Mouse (Mus musculus) intestine, embryonic 14.5 days (tissue): Measurements from ENCODE around the gene Myh6. TPM values are rescaled to one million over a fixed set of nuclear protein-coding genes. Genes with fewer than 3 reads are reported as not detected.

Experiments used
- ATAC-seq: fragments of 200-750 bp; cut with Nextera tagmentation; replicated peaks from 2 replicates; pipeline ENCODE4 v1.8.0; 2017; ENCODE audit warnings: low read depth, moderate number of reproducible peaks, moderate TSS enrichment, moderate library complexity; ENCODE audit not compliant: low FRiP score, low TSS enrichment
- DNase-seq: peaks from one replicate; pipeline ENCODE4 v3.0.0-alpha.2; 2018; ENCODE audit warnings: low spot score
- H3K27ac ChIP-seq: fragments of 300-500 bp; sonication (generic); 2 replicates; pipeline ENCODE4 v1.5.1; 2014; ENCODE audit warnings: low read depth, mild to moderate bottlenecking, control low read depth
- H3K27me3 ChIP-seq: fragments of 300-500 bp; sonication (generic); replicated peaks from 2 replicates; pipeline ENCODE4 v1.6.1; 2014; ENCODE audit warnings: low read length, control low read depth; ENCODE audit not compliant: control insufficient read depth, insufficient read depth
- H3K36me3 ChIP-seq: fragments of 300-500 bp; sonication (generic); 2 replicates; pipeline ENCODE4 v1.6.1; 2014; ENCODE audit warnings: low read length, control low read depth; ENCODE audit not compliant: control insufficient read depth, insufficient read depth
- H3K4me1 ChIP-seq: fragments of 300-500 bp; sonication (generic); replicated peaks from 2 replicates; pipeline ENCODE4 v1.6.1; 2014; ENCODE audit warnings: low read length, control low read depth, mixed read lengths; ENCODE audit not compliant: control insufficient read depth, insufficient read depth
- H3K4me2 ChIP-seq: fragments of 300-500 bp; sonication (generic); 2 replicates; pipeline ENCODE4 v1.6.1; 2014; ENCODE audit warnings: low read length
- H3K4me3 ChIP-seq: fragments of 300-500 bp; sonication (generic); 2 replicates; pipeline ENCODE4 v1.5.1; 2014; ENCODE audit warnings: low read depth, low read length, control low read depth, mixed read lengths
- H3K9ac ChIP-seq: fragments of 300-500 bp; sonication (generic); 2 replicates; pipeline ENCODE4 v1.6.1; 2014; ENCODE audit warnings: mild to moderate bottlenecking, low read length
- H3K9me3 ChIP-seq: fragments of 300-500 bp; sonication (generic); 2 replicates; pipeline ENCODE4 v1.6.1; 2016; ENCODE audit warnings: low read length, control low read depth; ENCODE audit not compliant: control insufficient read depth
- WGBS: fragments of 180-500 bp; shearing (Covaris S2); extraction: QIAGEN DNeasy Blood & Tissue Kit; methylation state at CpG from one replicate; pipeline ENCODE4 v1.1.7; 2014; 5-methylcytosine and 5-hydroxymethylcytosine counted together
- polyA plus RNA-seq: library from polyadenylated mRNA; unstranded; fragments of >200 nt; fragmentation: Nextera tagmentation; extraction: Ambion mirVana; gene quantifications from 2 replicates; pipeline ENCODE4 v1.2.1, GENCODE M21; 2014

The Myh6 gene
- polyA plus RNA-seq, 1 experiment from 2014 or later: 0.22 TPM

- no peaks in the 10 kb centered on the region for H3K36me3 ChIP-seq
- H3K27me3 ChIP-seq: no peaks in the 10 kb centered on the region
- H3K4me1 ChIP-seq: peaks cover 10% of the 10 kb centered on the region
- H3K4me2 ChIP-seq: no peak overlapping the region
- no peak overlapping the region for H3K27ac ChIP-seq
- H3K9me3 ChIP-seq: no peaks in the 10 kb centered on the region
- H3K4me3 ChIP-seq: no peak overlapping the region
- 89% methylated on average over 16 of the region's 16 CpGs for WGBS
- ATAC-seq (no peak), DNase-seq (no peak)
- H3K9ac ChIP-seq: no peak overlapping the region
Measured at GRCm38 (mm10) chr14:54937361-54938182, 29.2 kb downstream of the Myh6 start.

GRCm38 (mm10) chr14:54936831-54937160 lies 29.9 kb downstream of the Myh6 start:
- 0 out of 2 replicates have a peak overlapping the region, but pooled peaks have one; percentile 4 for H3K4me2 ChIP-seq
- peak; percentile 42; the same call in 1 of the 2 replicates for ATAC-seq
- no peaks in the 10 kb centered on the region for H3K36me3 ChIP-seq
- no peaks in the 10 kb centered on the region for H3K27me3 ChIP-seq
- no peak overlapping the region for H3K4me3 ChIP-seq
- H3K27ac ChIP-seq: peak overlapping the region; percentile 75; the same call in 1 of the 2 replicates
- H3K9ac ChIP-seq: 0 out of 2 replicates have a peak overlapping the region, but pooled peaks have one; percentile 11
- 57% methylated on average over 6 of the region's 6 CpGs for WGBS
- DNase-seq: no peak
- H3K4me1 ChIP-seq: peaks cover 11% of the 10 kb centered on the region
- H3K9me3 ChIP-seq: no peaks in the 10 kb centered on the region

DNA sequence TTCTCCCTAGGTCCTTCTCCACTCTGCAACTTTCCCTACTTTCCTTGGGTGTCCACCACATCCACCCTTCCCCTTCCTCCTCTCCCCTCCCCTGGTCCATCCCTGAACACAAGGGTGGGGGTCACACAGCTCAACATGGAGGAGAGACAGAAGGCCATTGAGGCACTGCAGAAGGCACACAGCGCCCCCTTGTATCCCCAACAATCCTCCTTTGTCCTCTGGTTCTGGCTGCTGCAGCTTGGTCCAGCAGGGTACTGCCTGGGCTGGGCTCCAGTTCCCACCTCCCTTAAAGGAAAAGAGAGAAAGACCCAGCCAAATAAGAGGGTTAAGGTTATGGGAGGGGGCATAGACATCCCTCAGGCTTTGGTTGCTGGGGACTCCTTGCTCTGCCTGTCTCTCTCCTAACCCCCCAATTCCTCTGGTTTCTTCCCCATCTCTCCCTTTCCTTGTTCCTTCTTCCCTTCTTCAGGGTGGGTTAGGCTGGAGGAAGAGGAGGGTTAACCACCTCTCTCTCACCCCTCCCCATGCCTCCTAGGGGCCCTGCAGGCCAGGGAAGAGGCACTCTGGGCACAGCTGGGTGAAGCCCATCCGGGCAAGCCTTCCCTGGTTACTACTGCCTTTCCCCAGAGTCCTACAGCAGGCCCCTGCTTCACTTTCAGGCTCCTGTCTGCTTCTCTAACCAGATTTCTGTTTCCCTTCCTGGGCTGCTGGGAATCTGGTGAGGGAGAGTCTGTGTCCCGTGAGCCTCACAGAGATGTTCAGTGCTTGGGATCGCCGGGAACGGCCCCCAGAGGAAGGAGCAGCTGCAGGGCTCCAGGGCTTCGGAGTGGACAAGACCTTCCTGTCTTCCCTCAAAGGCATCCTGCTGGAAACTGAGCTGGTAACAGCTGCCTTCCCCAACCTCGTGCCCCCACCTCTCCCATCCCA lies 30.6 kb downstream of the Myh6 start, which contains the start of gene Cmtm5:
TSS of gene Cmtm5 (plus strand) at position 358 of the 927 bp plus-strand sequence.
- Histone ChIP-seq H3K4me2 (0 out of 2 replicates have a peak within 1 kb of the TSS, but pooled peaks have one; percentile 4), H3K4me1 (peaks cover 11% of the 10 kb centered on the region), H3K27ac (peak within 1 kb of the TSS; percentile 75), H3K27me3 (no peaks in the 10 kb centered on the region), H3K4me3 (no peak within 1 kb of the TSS), H3K9ac (0 out of 2 replicates have a peak within 1 kb of the TSS, but pooled peaks have one; percentile 11), H3K9me3 (no peaks in the 10 kb centered on the region), H3K36me3 (no peaks in the 10 kb centered on the region)
- DNase-seq (no peak), ATAC-seq (peak; percentile 32; the same call in 1 of the 2 replicates)
- 37% methylated on average over 8 of the region's 8 CpGs for WGBS

- Histone ChIP-seq H3K36me3 (no peaks in the 10 kb centered on the region), H3K4me3 (no peak within 1 kb of the TSS), H3K27me3 (no peaks in the 10 kb centered on the region), H3K27ac (no peak within 1 kb of the TSS), H3K9ac (no peak within 1 kb of the TSS), H3K4me2 (no peak within 1 kb of the TSS; the same call in 1 of the 2 replicates), H3K4me1 (peaks cover 19% of the 10 kb centered on the region), H3K9me3 (no peaks in the 10 kb centered on the region)
- ATAC-seq (no peak), DNase-seq (no peak)
- 28% methylated on average over 6 of the region's 6 CpGs for WGBS
Measured at GRCm38 (mm10) chr14:54932645-54933150, 34.0 kb downstream of the Myh6 start, which contains the start of gene Il25. Gene Il25, plus strand, starts transcription at chr14:54932695.

- DNase-seq (no peak), ATAC-seq (no peak)
- Histone ChIP-seq H3K27ac (no peak overlapping the region), H3K27me3 (no peaks in the 10 kb centered on the region), H3K9me3 (no peaks in the 10 kb centered on the region), H3K4me2 (no peak overlapping the region), H3K4me1 (peaks cover 21% of the 10 kb centered on the region), H3K9ac (no peak overlapping the region), H3K4me3 (no peak overlapping the region), H3K36me3 (no peaks in the 10 kb centered on the region)
- WGBS: 43% methylated on average over 2 of the region's 2 CpGs
Measured at GRCm38 (mm10) chr14:54930431-54930830, 36.3 kb downstream of the Myh6 start.

GRCm38 (mm10) chr14:54929801-54930200 lies 36.9 kb downstream of the Myh6 start:
- no peak for ATAC-seq
- WGBS: 70% methylated on average over 5 of the region's 5 CpGs
- no peak overlapping the region for H3K9ac ChIP-seq

GRCm38 (mm10) chr14:54927296-54927695 lies 39.4 kb downstream of the Myh6 start:
- H3K36me3 ChIP-seq: no peaks in the 10 kb centered on the region
- peak overlapping the region; percentile 82 for H3K9ac ChIP-seq
- H3K27me3 ChIP-seq: no peaks in the 10 kb centered on the region
- H3K4me2 ChIP-seq: peak overlapping the region; percentile 91
- DNase-seq (no peak), ATAC-seq (no peak)
- peak overlapping the region; percentile 68 for H3K4me3 ChIP-seq
- peak overlapping the region; percentile 99 for H3K27ac ChIP-seq
- H3K9me3 ChIP-seq: no peaks in the 10 kb centered on the region
- WGBS: 17% methylated on average over 7 of the region's 7 CpGs
- H3K4me1 ChIP-seq: peaks cover 30% of the 10 kb centered on the region

More at GRCm38 (mm10) chr14:54929801-54930200, 36.9 kb downstream of the Myh6 start:
- Histone ChIP-seq H3K4me2 (no peak overlapping the region), H3K9me3 (no peaks in the 10 kb centered on the region), H3K4me3 (no peak overlapping the region), H3K27me3 (no peaks in the 10 kb centered on the region), H3K36me3 (no peaks in the 10 kb centered on the region), H3K27ac (no peak overlapping the region), H3K4me1 (peaks cover 23% of the 10 kb centered on the region)
- no peak for DNase-seq
